Mouse (Mus musculus): ENCODE measurements at regions not wholly inside any gene's neighbourhood (a gene's known extent, or its start where the extent isn't known, plus 50 kb on each side); places are given as distances from the start of the nearest gene placed in this dataset.

DNA sequence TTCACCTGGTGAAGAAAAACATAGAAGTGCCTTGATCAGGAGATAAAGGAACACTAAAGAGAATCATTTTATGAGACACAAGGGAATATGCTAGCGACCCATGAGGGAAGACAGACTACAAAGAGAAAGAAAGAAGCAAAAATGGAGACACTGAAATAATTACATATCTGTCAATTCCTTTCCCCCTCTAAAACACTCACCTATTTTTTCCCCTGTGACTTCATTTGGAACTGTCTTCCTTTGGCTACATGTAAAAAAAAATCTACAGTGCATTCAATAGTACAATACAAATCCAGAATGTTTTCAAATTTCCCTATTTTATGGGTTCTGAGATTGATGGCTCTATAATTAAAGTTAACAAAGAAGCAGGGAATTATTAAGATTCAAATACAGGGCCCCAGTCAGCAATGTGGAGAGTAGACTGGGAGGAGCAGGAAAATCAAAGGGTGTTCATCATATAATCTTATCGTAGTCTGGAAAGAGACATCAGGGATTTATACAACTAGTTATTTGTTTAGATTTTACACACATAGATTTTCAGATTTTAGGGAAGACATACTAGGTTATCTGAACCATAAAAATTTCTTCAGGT lies 598.0 kb downstream of the Hdgfl1 start:
- no peak for TF ChIP-seq CTCF (IDR thresholded peaks at IDR 0.05; ENCODE audit: low read depth)
- no peaks in the 10 kb centered on the region for H3K9me3 ChIP-seq (ENCODE audit: low read depth, low read length)
- 86% methylated on average over 2 of the region's 2 CpGs for WGBS
- no peak for ATAC-seq (ENCODE audit: insufficient read depth)
- no peak overlapping the region for H3K4me2 ChIP-seq
- DNase-seq = no peak
- no peak overlapping the region for H3K9ac ChIP-seq
- no peak overlapping the region for H3K4me3 ChIP-seq (ENCODE audit: low read depth, low read length)
- no peaks in the 10 kb centered on the region for H3K36me3 ChIP-seq (ENCODE audit: insufficient read depth)
- H3K27ac ChIP-seq (ENCODE audit: low read depth) = no peak overlapping the region
- H3K27me3 ChIP-seq (ENCODE audit: insufficient read depth, low read length) = no peaks in the 10 kb centered on the region
- H3K4me1 ChIP-seq (ENCODE audit: insufficient read depth) = no peaks in the 10 kb centered on the region

DNA sequence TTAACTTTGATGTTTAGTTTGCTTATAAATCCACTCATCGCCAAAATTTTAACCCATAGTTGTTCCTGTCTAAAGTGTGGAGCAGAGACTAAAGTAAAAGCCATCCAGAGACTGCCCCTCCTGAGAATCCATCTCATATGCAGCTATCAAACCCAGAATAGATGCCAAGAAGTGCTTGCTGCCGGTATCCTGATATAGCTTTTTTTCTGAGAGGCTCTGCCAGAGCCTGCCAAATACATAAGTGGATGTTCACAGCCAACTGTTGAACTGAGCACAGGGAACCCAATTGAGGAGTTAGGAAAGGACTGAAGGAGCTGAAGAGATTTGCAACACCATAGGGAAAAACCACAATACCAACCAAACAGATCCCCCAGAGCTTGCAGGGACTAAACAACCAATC lies 600.3 kb downstream of the Hdgfl1 start:
- H3K9me3 ChIP-seq (ENCODE audit: low read depth, low read length) = no peaks in the 10 kb centered on the region
- H3K4me3 ChIP-seq (ENCODE audit: low read depth, low read length) = no peak overlapping the region
- H3K27me3 ChIP-seq (ENCODE audit: insufficient read depth, low read length) = no peaks in the 10 kb centered on the region
- DNase-seq = peak; percentile 2
- WGBS = 43% methylated on average over 2 of the region's 2 CpGs
- ATAC-seq (ENCODE audit: insufficient read depth) = no peak
- no peaks in the 10 kb centered on the region for H3K36me3 ChIP-seq (ENCODE audit: insufficient read depth)
- no peaks in the 10 kb centered on the region for H3K4me1 ChIP-seq (ENCODE audit: insufficient read depth)
- no peak overlapping the region for H3K9ac ChIP-seq
- no peak for TF ChIP-seq CTCF (IDR thresholded peaks at IDR 0.05; ENCODE audit: low read depth)
- H3K27ac ChIP-seq (ENCODE audit: low read depth) = no peak overlapping the region
- H3K4me2 ChIP-seq = no peak overlapping the region

DNA sequence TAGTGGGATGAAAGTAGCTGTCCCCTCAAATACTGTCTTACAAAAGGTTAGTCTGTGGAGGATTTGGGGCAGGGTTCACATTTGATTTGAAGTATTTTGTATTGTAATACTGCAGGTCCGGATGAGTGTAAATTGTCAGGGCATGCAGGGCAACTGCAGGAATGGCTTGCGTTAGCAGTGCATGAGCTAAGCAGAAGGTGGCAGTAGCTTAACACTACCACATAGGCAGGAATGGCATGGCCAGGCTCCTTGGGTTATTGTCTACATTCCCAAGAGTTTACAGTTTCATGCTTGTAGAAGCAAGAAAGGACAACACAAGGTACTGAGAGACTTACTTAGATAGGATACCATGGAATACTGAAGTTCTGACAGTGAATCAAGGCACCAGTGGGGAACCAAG lies 611.3 kb downstream of the Hdgfl1 start:
- Histone ChIP-seq H3K9me3 (ENCODE audit: low read depth, low read length) (no peaks in the 10 kb centered on the region), H3K4me3 (ENCODE audit: low read depth, low read length) (no peak overlapping the region), H3K36me3 (ENCODE audit: insufficient read depth) (no peaks in the 10 kb centered on the region), H3K9ac (no peak overlapping the region), H3K4me2 (no peak overlapping the region), H3K4me1 (ENCODE audit: insufficient read depth) (peaks cover 5% of the 10 kb centered on the region; the same call in 1 of the 2 replicates), H3K27me3 (ENCODE audit: insufficient read depth, low read length) (no peaks in the 10 kb centered on the region), H3K27ac (ENCODE audit: low read depth) (no peak overlapping the region)
- 75% methylated on average over 2 of the region's 2 CpGs for WGBS
- DNase-seq (peak; percentile 13), ATAC-seq (ENCODE audit: insufficient read depth) (no peak)
- TF ChIP-seq CTCF (IDR thresholded peaks at IDR 0.05; ENCODE audit: low read depth) = peak; percentile 50

DNA sequence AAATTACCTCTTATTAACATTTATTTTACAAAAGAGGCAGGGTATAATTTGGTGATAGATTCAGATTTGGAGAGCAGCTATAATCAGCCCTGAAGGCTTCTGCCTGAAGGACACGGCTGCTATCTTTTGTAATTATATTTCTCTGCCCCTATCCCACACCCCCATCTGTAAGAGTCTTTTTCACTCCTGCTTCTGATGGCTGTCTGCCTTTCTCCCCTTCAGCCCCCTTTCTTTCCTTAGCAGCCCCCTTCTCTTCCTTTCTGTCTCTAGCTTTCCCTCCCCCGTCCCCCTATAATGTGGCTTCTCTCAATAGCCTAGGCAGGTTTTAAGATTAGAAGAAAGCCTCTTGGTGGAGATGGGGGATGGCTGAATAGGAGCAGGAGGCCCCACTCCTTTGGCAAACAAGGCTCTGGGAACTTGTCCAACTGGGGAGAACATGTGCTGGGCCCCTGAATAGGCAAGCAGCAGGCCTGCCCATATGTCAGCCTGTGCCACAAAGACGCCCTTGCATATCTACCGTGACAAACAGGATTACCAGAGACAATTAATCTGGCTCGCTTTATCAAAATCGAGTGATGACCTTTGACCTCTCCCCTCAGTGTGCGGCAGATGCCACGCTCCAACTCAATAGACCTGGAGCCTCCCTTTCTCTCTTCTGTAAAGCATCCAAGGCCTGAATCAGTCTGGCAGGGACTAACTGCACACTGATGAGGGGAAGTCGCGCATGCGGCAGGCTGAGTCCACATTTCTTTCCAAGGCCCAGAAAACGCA lies 615.1 kb downstream of the Hdgfl1 start:
- peak; percentile 94 for ATAC-seq (ENCODE audit: insufficient read depth)
- H3K4me1 ChIP-seq (ENCODE audit: insufficient read depth) = peaks cover 5% of the 10 kb centered on the region; the same call in 1 of the 2 replicates
- no peaks in the 10 kb centered on the region for H3K27me3 ChIP-seq (ENCODE audit: insufficient read depth, low read length)
- H3K9me3 ChIP-seq (ENCODE audit: low read depth, low read length) = no peaks in the 10 kb centered on the region
- H3K4me2 ChIP-seq = no peak overlapping the region
- peak overlapping the region; percentile 51; the same call in 1 of the 2 replicates for H3K27ac ChIP-seq (ENCODE audit: low read depth)
- WGBS = 27% methylated on average over 12 of the region's 12 CpGs
- H3K9ac ChIP-seq = no peak overlapping the region
- no peak for TF ChIP-seq CTCF (IDR thresholded peaks at IDR 0.05; ENCODE audit: low read depth)
- H3K4me3 ChIP-seq (ENCODE audit: low read depth, low read length) = no peak overlapping the region
- no peaks in the 10 kb centered on the region for H3K36me3 ChIP-seq (ENCODE audit: insufficient read depth)
- DNase-seq = peak; percentile 87

DNA sequence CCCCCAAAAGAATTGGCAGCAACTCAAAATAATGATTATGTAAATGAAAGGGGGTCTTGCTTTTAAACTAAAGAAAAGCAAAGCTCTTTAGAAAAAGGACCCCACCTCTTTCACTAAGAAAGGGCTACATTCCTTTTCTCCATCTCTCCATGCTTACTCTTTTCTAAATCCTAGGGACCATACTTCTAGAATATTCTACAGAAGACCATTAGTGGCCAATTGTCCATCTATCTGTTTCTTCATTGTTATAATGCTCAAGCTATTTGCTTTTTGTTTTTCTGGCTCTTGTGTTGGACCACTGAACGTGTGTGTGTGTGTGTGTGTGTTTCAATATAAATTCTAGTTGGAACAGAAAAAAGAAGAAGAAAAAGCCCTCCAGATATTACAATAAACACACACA lies 615.7 kb downstream of the Hdgfl1 start:
- H3K36me3 ChIP-seq (ENCODE audit: insufficient read depth) = no peaks in the 10 kb centered on the region
- DNase-seq (no peak), ATAC-seq (ENCODE audit: insufficient read depth) (no peak)
- WGBS = 59% methylated on average over 1 of the region's 1 CpGs
- peaks cover 5% of the 10 kb centered on the region; the same call in 1 of the 2 replicates for H3K4me1 ChIP-seq (ENCODE audit: insufficient read depth)
- no peaks in the 10 kb centered on the region for H3K9me3 ChIP-seq (ENCODE audit: low read depth, low read length)
- no peak overlapping the region for H3K27ac ChIP-seq (ENCODE audit: low read depth)
- no peaks in the 10 kb centered on the region for H3K27me3 ChIP-seq (ENCODE audit: insufficient read depth, low read length)
- H3K4me2 ChIP-seq = no peak overlapping the region
- H3K9ac ChIP-seq = no peak overlapping the region
- no peak for TF ChIP-seq CTCF (IDR thresholded peaks at IDR 0.05; ENCODE audit: low read depth)
- H3K4me3 ChIP-seq (ENCODE audit: low read depth, low read length) = no peak overlapping the region

DNA sequence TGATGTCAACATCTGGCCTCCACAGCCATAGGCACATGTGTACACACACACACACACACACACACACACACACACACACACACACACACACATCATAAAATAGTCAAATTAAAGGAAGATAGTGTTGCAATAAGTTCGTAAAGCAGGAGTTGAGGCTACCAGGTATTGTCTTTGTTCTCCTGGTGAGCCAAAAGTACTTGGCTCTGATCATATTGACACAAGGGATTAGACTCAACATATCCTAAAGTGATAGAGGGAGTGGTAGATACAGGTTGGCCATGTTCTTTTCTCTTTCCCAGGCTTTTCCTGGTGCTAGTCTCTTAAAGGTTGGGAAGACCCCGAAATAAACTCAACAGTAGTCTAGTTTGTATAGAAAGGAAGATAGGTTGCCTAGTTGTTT lies 616.9 kb downstream of the Hdgfl1 start:
- ATAC-seq (ENCODE audit: insufficient read depth) (no peak), DNase-seq (no peak)
- TF ChIP-seq CTCF (IDR thresholded peaks at IDR 0.05; ENCODE audit: low read depth) = no peak
- Histone ChIP-seq H3K9me3 (ENCODE audit: low read depth, low read length) (no peaks in the 10 kb centered on the region), H3K9ac (no peak overlapping the region), H3K36me3 (ENCODE audit: insufficient read depth) (no peaks in the 10 kb centered on the region), H3K27me3 (ENCODE audit: insufficient read depth, low read length) (no peaks in the 10 kb centered on the region), H3K4me2 (no peak overlapping the region), H3K27ac (ENCODE audit: low read depth) (no peak overlapping the region), H3K4me3 (ENCODE audit: low read depth, low read length) (no peak overlapping the region), H3K4me1 (ENCODE audit: insufficient read depth) (peaks cover 5% of the 10 kb centered on the region; the same call in 1 of the 2 replicates)
- 88% methylated on average over 2 of the region's 2 CpGs for WGBS

DNA sequence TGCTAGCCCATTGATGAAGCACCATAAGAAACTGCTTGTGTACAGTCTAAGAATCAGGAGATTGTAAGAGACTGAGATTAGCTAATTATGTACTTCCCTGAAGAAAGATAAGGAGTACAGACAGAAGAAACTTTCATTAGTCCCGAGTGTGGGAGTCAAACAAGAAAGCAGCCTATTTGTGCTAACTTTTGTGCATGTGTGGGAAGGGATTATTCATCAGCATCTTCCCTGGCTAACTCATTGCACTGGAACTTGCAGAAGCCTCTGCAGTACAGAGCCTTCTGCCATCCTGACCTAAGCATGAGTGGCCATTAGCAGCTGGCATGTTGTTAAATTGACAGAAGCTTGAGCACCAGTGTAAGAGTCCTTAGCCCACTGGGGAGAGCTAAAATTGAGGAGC lies 619.5 kb downstream of the Hdgfl1 start:
- Histone ChIP-seq H3K27me3 (ENCODE audit: insufficient read depth, low read length) (no peaks in the 10 kb centered on the region), H3K9me3 (ENCODE audit: low read depth, low read length) (no peaks in the 10 kb centered on the region), H3K4me1 (ENCODE audit: insufficient read depth) (peaks cover 4% of the 10 kb centered on the region; the same call in 1 of the 2 replicates), H3K9ac (no peak overlapping the region), H3K36me3 (ENCODE audit: insufficient read depth) (no peaks in the 10 kb centered on the region), H3K27ac (ENCODE audit: low read depth) (no peak overlapping the region), H3K4me2 (no peak overlapping the region), H3K4me3 (ENCODE audit: low read depth, low read length) (no peak overlapping the region)
- no peak for DNase-seq
- ATAC-seq (ENCODE audit: insufficient read depth) = no peak
- no peak for TF ChIP-seq CTCF (IDR thresholded peaks at IDR 0.05; ENCODE audit: low read depth)
- 31% methylated on average over 1 of the region's 1 CpGs for WGBS

All from lung, embryonic 14.5 days (tissue).